Mouse (Mus musculus) spleen, adult 2 months (tissue): ENCODE data around the gene Ddx6. TPM values are rescaled to one million over a fixed set of nuclear protein-coding genes. Genes with fewer than 3 reads are reported as not detected.

Source experiments
- DNase-seq, 2 experiments: peaks; one replicate each; pipeline versions ENCODE4 v3.0.0 to v3.0.0-alpha.2; 2012 to 2021; ENCODE audit warnings: low spot score in 2 of 2, low read depth in 1 of 2
- H3K27ac ChIP-seq: fragments of 200-500 bp; 2 replicates; pipeline ENCODE4 v1.5.1; 2012; ENCODE audit warnings: low read length, inconsistent platforms; ENCODE audit not compliant: insufficient read depth
- H3K27me3 ChIP-seq: fragments of 200-500 bp; 2 replicates; pipeline ENCODE4 v1.6.1; 2012; ENCODE audit warnings: mild to moderate bottlenecking, moderate library complexity, low read length, inconsistent platforms; ENCODE audit not compliant: control insufficient read depth, insufficient read depth
- H3K36me3 ChIP-seq: fragments of 200-500 bp; 2 replicates; pipeline ENCODE4 v1.6.1; 2012; ENCODE audit warnings: mild to moderate bottlenecking, low read length, inconsistent platforms; ENCODE audit not compliant: control insufficient read depth, insufficient read depth
- H3K4me1 ChIP-seq: fragments of 200-500 bp; 2 replicates; pipeline ENCODE4 v1.6.1; 2011; ENCODE audit warnings: inconsistent platforms; ENCODE audit not compliant: control insufficient read depth, insufficient read depth, insufficient read length
- H3K4me3 ChIP-seq: fragments of 200-500 bp; 2 replicates; pipeline ENCODE4 v1.5.1; 2011; ENCODE audit warnings: mild to moderate bottlenecking, inconsistent platforms; ENCODE audit not compliant: insufficient read depth, insufficient read length; ENCODE audit errors: extremely low read depth
- CTCF ChIP-seq: fragments of 200-500 bp; IDR thresholded peaks from 2 replicates; pipeline ENCODE4 v1.5.1; 2011; ENCODE audit warnings: mild to moderate bottlenecking, inconsistent platforms; ENCODE audit not compliant: insufficient read depth, insufficient read length, insufficient replicate concordance; ENCODE audit errors: extremely low read depth
- POLR2A ChIP-seq: fragments of 200-500 bp; IDR thresholded peaks from 2 replicates; pipeline ENCODE4 v1.6.1; 2011; ENCODE audit warnings: low read depth, low read length, inconsistent platforms
- WGBS: fragments of 180-500 bp; shearing (Covaris S2); methylation state at CpG from one replicate; pipeline ENCODE4 v1.1.7; 2018; 5-methylcytosine and 5-hydroxymethylcytosine counted together
- polyA plus RNA-seq: library from polyadenylated mRNA; depleted of rRNA; stranded (reverse); fragments of >200 nt; gene quantifications from 2 replicates; pipeline ENCODE4 v1.2.3, GENCODE M21; 2012

Gene Ddx6
- polyA plus RNA-seq, 1 experiment: 15.3 TPM

GRCm38 (mm10) chr9:44653896-44654295, 49.2 kb downstream of the Ddx6 start:
- Histone ChIP-seq H3K4me1 (peaks cover 5% of the 10 kb centered on the region; the same call in 1 of the 2 replicates), H3K4me3 (no peak overlapping the region), H3K27ac (no peak overlapping the region), H3K27me3 (no peaks in the 10 kb centered on the region), H3K36me3 (no peaks in the 10 kb centered on the region)
- DNase-seq: no peak
- 92% methylated on average over 4 of the region's 4 CpGs for WGBS
- TF ChIP-seq CTCF (no peak), POLR2A (no peak)

- H3K27ac ChIP-seq: no peak overlapping the region
- H3K4me3 ChIP-seq: no peak overlapping the region
- 29% methylated on average over 26 of the region's 26 CpGs for WGBS
- H3K4me1 ChIP-seq: no peaks in the 10 kb centered on the region
- H3K27me3 ChIP-seq: no peaks in the 10 kb centered on the region
- no peaks in the 10 kb centered on the region for H3K36me3 ChIP-seq
- DNase-seq: peak; percentile 58 to 67
- peak; percentile 65; the same call in 1 of the 2 replicates for TF ChIP-seq CTCF
- TF ChIP-seq POLR2A: no peak
Observed at GRCm38 (mm10) chr9:44655098-44656066, 50.7 kb downstream of the Ddx6 start.

GRCm38 (mm10) chr9:44663706-44664105, 59.0 kb downstream of the Ddx6 start:
- TF ChIP-seq POLR2A (no peak), CTCF (no peak)
- 92% methylated on average over 6 of the region's 6 CpGs for WGBS
- Histone ChIP-seq H3K27me3 (no peaks in the 10 kb centered on the region), H3K36me3 (no peaks in the 10 kb centered on the region), H3K4me3 (no peak overlapping the region), H3K4me1 (no peaks in the 10 kb centered on the region), H3K27ac (no peak overlapping the region)
- DNase-seq: no peak

GRCm38 (mm10) chr9:44671416-44671815, 66.7 kb downstream of the Ddx6 start:
- 87% methylated on average over 5 of the region's 5 CpGs for WGBS
- H3K4me3 ChIP-seq: no peak overlapping the region
- H3K27me3 ChIP-seq: no peaks in the 10 kb centered on the region

DNA sequence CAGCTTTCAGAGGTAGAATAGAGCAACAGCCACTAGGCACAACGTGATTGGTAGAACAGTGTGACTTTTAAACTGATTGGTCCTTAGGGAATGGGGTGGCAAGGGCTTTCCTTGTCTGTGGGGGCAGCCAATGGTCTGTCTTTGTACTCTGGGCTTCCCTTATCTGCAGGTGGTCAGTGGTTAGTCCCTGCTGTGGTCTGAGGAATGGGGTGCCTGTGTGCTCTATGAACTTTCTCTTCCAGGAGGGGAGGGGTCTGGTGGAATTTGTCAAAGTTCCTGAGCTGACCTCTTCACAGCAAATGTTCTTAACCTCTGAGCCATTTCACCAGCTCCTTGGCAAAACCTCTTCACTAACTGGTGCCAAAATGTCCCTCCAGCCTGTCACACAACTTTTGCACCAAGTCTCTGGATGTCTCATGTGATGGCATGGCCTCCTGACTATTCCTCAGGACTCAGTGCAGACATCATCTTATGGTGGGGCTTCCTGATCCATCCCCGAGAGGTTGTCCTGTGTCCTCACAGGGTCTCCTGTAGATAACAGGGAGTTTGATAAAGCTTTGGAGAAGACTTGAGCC, 67.7 kb downstream of the Ddx6 start:
- DNase-seq: no peak
- Histone ChIP-seq H3K4me3 (no peak overlapping the region), H3K4me1 (no peaks in the 10 kb centered on the region), H3K27me3 (no peaks in the 10 kb centered on the region), H3K27ac (no peak overlapping the region), H3K36me3 (no peaks in the 10 kb centered on the region)
- 77% methylated on average over 2 of the region's 2 CpGs for WGBS
- TF ChIP-seq CTCF (no peak), POLR2A (no peak)

More at GRCm38 (mm10) chr9:44671416-44671815, 66.7 kb downstream of the Ddx6 start:
- Histone ChIP-seq H3K4me1 (no peaks in the 10 kb centered on the region), H3K36me3 (no peaks in the 10 kb centered on the region), H3K27ac (no peak overlapping the region)
- no peak for DNase-seq
- no peak for TF ChIP-seq CTCF
- TF ChIP-seq POLR2A: no peak

DNA sequence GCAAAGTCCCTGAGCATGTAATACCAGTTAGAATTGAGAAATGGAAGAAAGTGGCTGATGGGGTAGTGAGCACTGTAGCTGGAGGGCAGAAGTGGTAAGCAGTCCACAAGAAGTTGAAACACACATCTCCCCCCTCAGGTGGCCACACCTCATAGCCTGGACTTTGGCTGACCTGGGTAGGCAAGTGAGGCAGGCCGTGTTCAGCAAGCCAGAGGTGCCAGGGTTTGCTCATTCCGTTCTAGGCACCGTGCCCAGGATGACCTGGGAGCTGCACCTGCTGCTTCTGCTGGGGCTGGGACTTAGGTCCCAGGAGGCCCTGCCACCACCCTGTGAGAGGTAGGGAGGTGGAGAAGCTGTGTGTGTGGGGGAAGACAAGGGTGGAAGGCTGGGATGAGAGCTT, 68.3 kb downstream of the Ddx6 start, which contains the start of gene Treh:
TSS of gene Treh (plus strand) at position 229 of the 400 bp plus-strand sequence.
- no peak for DNase-seq
- Histone ChIP-seq H3K4me1 (no peaks in the 10 kb centered on the region), H3K36me3 (no peaks in the 10 kb centered on the region), H3K27me3 (no peaks in the 10 kb centered on the region), H3K27ac (no peak within 1 kb of the TSS), H3K4me3 (no peak within 1 kb of the TSS)
- 83% methylated on average over 3 of the region's 3 CpGs for WGBS
- TF ChIP-seq CTCF (no peak), POLR2A (no peak)
